Mouse (Mus musculus): ENCODE measurements around the gene Bax.
A peak's percentile ranks its signal among the peaks of the same experiment; 100 is the strongest.

Bax gene

GRCm38 (mm10) chr7:45415636-45416035, 51.1 kb downstream of the Bax start:
- peak; percentile 72 for DNase-seq (ENCODE audit: low read depth, low spot score)

- no peak for DNase-seq (ENCODE audit: low read depth, low spot score)
These were observed 51.9 kb downstream of the Bax start for GRCm38 (mm10) chr7:45414740-45415224.

GRCm38 (mm10) chr7:45413864-45414739, 52.6 kb downstream of the Bax start:
- DNase-seq (ENCODE audit: low read depth, low spot score): peak; percentile 25

- peak; percentile 37 for DNase-seq (ENCODE audit: low read depth, low spot score)
These were observed 53.4 kb downstream of the Bax start, which contains the start of gene Ntf5 for GRCm38 (mm10) chr7:45413113-45413863. TSS of gene Ntf5 (plus strand) at chr7:45413695.

GRCm38 (mm10) chr7:45412421-45412820, 54.3 kb downstream of the Bax start:
- DNase-seq (ENCODE audit: low read depth, low spot score): no peak

Data from CD4-positive helper T cell, adult 2 months (primary cell).